Mouse (Mus musculus): ENCODE measurements at regions not wholly inside any gene's neighbourhood (a gene's known extent, or its start where the extent isn't known, plus 50 kb on each side); places are given as distances from the start of the nearest gene placed in this dataset.

DNA sequence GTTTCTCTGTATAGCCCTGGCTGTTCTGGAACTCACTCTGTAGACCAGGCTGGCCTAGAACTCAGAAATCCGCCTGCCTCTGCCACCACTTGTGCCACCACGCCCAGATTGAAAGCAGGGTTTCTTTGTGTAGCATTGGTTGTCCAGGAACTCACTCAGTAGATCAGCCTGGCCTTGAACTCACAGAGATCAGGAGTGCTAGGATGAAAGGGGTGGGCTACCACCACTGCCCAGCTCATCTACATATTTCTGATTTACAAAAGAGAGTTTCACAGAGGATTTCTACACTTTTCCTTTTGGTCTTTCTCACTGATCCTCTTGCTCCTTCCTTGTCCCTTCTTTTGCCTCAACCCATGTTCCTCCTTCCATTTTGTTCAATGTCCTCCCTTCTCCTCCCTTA is 53.1 kb upstream of the Lbx1 start:
- no peaks in the 10 kb centered on the region for H3K36me3 ChIP-seq (ENCODE audit: control insufficient read depth, insufficient read depth, low read length)
- no peak overlapping the region for H3K9ac ChIP-seq (ENCODE audit: low read length)
- no peaks in the 10 kb centered on the region for H3K9me3 ChIP-seq (ENCODE audit: control insufficient read depth, low read length)
- no peak overlapping the region for H3K4me3 ChIP-seq (ENCODE audit: low read depth, low read length)
- H3K27me3 ChIP-seq (ENCODE audit: control insufficient read depth, insufficient read depth, low read length) = peaks cover 6% of the 10 kb centered on the region
- ATAC-seq (replicated peaks; ENCODE audit: low FRiP score) = no peak
- H3K4me1 ChIP-seq (replicated peaks; ENCODE audit: control insufficient read depth, insufficient read depth, low read length) = peaks cover 8% of the 10 kb centered on the region
- no peak overlapping the region for H3K4me2 ChIP-seq (ENCODE audit: low read depth, low read length, severe bottlenecking)
- DNase-seq (ENCODE audit: low spot score) = no peak
- 81% methylated on average over 2 of the region's 2 CpGs for WGBS
- no peak overlapping the region for H3K27ac ChIP-seq (ENCODE audit: low read depth, low read length)

- Histone ChIP-seq H3K4me1 (replicated peaks; ENCODE audit: control insufficient read depth, insufficient read depth, low read length) (peaks cover 27% of the 10 kb centered on the region), H3K36me3 (ENCODE audit: control insufficient read depth, insufficient read depth, low read length) (no peaks in the 10 kb centered on the region), H3K27me3 (ENCODE audit: control insufficient read depth, insufficient read depth, low read length) (peaks cover 54% of the 10 kb centered on the region), H3K9ac (ENCODE audit: low read length) (no peak overlapping the region), H3K27ac (ENCODE audit: low read depth, low read length) (no peak overlapping the region), H3K4me2 (ENCODE audit: low read depth, low read length, severe bottlenecking) (no peak overlapping the region), H3K4me3 (ENCODE audit: low read depth, low read length) (no peak overlapping the region), H3K9me3 (ENCODE audit: control insufficient read depth, low read length) (no peaks in the 10 kb centered on the region)
- DNase-seq (ENCODE audit: low spot score) = no peak
- WGBS = 33% methylated on average over 3 of the region's 3 CpGs
- ATAC-seq (replicated peaks; ENCODE audit: low FRiP score) = no peak
Observed at GRCm38 (mm10) chr19:45297812-45298211, 62.2 kb upstream of the Lbx1 start.

DNA sequence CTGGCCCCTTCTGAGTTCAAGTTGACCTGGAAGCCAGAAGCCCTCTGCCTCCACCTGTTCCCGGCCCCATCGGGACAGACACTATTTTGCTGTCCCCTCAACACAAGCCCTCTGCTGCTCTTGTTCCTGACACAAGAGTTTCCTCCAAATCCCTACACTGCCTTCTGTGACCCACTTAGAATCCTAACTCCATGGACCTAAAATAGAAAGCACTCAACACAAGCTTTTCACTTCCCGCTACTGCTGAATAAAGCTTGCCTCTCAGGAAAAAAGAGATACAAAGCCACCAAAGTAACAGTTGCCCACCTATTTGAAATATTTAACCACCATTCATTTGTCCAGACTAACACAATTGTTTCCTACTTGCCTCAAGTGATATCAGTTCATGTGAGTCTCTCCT is 63.7 kb upstream of the Lbx1 start:
- no peaks in the 10 kb centered on the region for H3K9me3 ChIP-seq (ENCODE audit: control insufficient read depth, low read length)
- peaks cover 17% of the 10 kb centered on the region; the same call in 1 of the 2 replicates for H3K4me1 ChIP-seq (replicated peaks; ENCODE audit: control insufficient read depth, insufficient read depth, low read length)
- ATAC-seq (replicated peaks; ENCODE audit: low FRiP score) (no peak), DNase-seq (ENCODE audit: low spot score) (no peak)
- no peak overlapping the region for H3K9ac ChIP-seq (ENCODE audit: low read length)
- H3K36me3 ChIP-seq (ENCODE audit: control insufficient read depth, insufficient read depth, low read length) = no peaks in the 10 kb centered on the region
- peaks cover 61% of the 10 kb centered on the region for H3K27me3 ChIP-seq (ENCODE audit: control insufficient read depth, insufficient read depth, low read length)
- no peak overlapping the region for H3K27ac ChIP-seq (ENCODE audit: low read depth, low read length)
- no peak overlapping the region for H3K4me3 ChIP-seq (ENCODE audit: low read depth, low read length)
- no peak overlapping the region for H3K4me2 ChIP-seq (ENCODE audit: low read depth, low read length, severe bottlenecking)
- 72% methylated on average over 3 of the region's 3 CpGs for WGBS

GRCm38 (mm10) chr19:45299768-45300167 is 63.8 kb upstream of the Btrc start:
- no peaks in the 10 kb centered on the region for H3K9me3 ChIP-seq (ENCODE audit: control insufficient read depth, low read length)
- H3K36me3 ChIP-seq (ENCODE audit: control insufficient read depth, insufficient read depth, low read length) = no peaks in the 10 kb centered on the region
- H3K4me3 ChIP-seq (ENCODE audit: low read depth, low read length) = no peak overlapping the region
- no peak overlapping the region for H3K9ac ChIP-seq (ENCODE audit: low read length)
- no peak overlapping the region for H3K27ac ChIP-seq (ENCODE audit: low read depth, low read length)
- ATAC-seq (replicated peaks; ENCODE audit: low FRiP score) = no peak
- DNase-seq (ENCODE audit: low spot score) = no peak
- 35% methylated on average over 5 of the region's 5 CpGs for WGBS
- peaks cover 14% of the 10 kb centered on the region; the same call in 1 of the 2 replicates for H3K4me1 ChIP-seq (replicated peaks; ENCODE audit: control insufficient read depth, insufficient read depth, low read length)
- no peak overlapping the region for H3K4me2 ChIP-seq (ENCODE audit: low read depth, low read length, severe bottlenecking)
- peaks cover 62% of the 10 kb centered on the region for H3K27me3 ChIP-seq (ENCODE audit: control insufficient read depth, insufficient read depth, low read length)

- H3K36me3 ChIP-seq (ENCODE audit: control insufficient read depth, insufficient read depth, low read length) = no peaks in the 10 kb centered on the region
- ATAC-seq (replicated peaks; ENCODE audit: low FRiP score) (peak; percentile 44; the same call in 1 of the 2 replicates), DNase-seq (ENCODE audit: low spot score) (peak; percentile 84)
- peak overlapping the region; percentile 82; the same call in 1 of the 2 replicates for H3K27ac ChIP-seq (ENCODE audit: low read depth, low read length)
- H3K4me3 ChIP-seq (ENCODE audit: low read depth, low read length) = peak overlapping the region; percentile 50
- H3K9ac ChIP-seq (ENCODE audit: low read length) = no peak overlapping the region
- 4% methylated on average over 22 of the region's 22 CpGs for WGBS
- H3K4me2 ChIP-seq (ENCODE audit: low read depth, low read length, severe bottlenecking) = peak overlapping the region; percentile 99
- peaks cover 8% of the 10 kb centered on the region; the same call in 1 of the 2 replicates for H3K4me1 ChIP-seq (replicated peaks; ENCODE audit: control insufficient read depth, insufficient read depth, low read length)
- H3K27me3 ChIP-seq (ENCODE audit: control insufficient read depth, insufficient read depth, low read length) = peaks cover 63% of the 10 kb centered on the region
- H3K9me3 ChIP-seq (ENCODE audit: control insufficient read depth, low read length) = no peaks in the 10 kb centered on the region
Observed at GRCm38 (mm10) chr19:45300691-45301431, 62.7 kb upstream of the Btrc start.

GRCm38 (mm10) chr19:45301432-45301732 is 62.2 kb upstream of the Btrc start:
- Histone ChIP-seq H3K36me3 (ENCODE audit: control insufficient read depth, insufficient read depth, low read length) (no peaks in the 10 kb centered on the region), H3K4me3 (ENCODE audit: low read depth, low read length) (peak overlapping the region; percentile 50), H3K4me2 (ENCODE audit: low read depth, low read length, severe bottlenecking) (peak overlapping the region; percentile 99), H3K9ac (ENCODE audit: low read length) (peak overlapping the region; percentile 66), H3K9me3 (ENCODE audit: control insufficient read depth, low read length) (no peaks in the 10 kb centered on the region), H3K27ac (ENCODE audit: low read depth, low read length) (peak overlapping the region; percentile 82), H3K27me3 (ENCODE audit: control insufficient read depth, insufficient read depth, low read length) (peaks cover 64% of the 10 kb centered on the region), H3K4me1 (replicated peaks; ENCODE audit: control insufficient read depth, insufficient read depth, low read length) (peaks cover 8% of the 10 kb centered on the region; the same call in 1 of the 2 replicates)
- WGBS = 2% methylated on average over 14 of the region's 16 CpGs
- no peak for ATAC-seq (replicated peaks; ENCODE audit: low FRiP score)
- DNase-seq (ENCODE audit: low spot score) = no peak

GRCm38 (mm10) chr19:45301733-45302547 is 61.6 kb upstream of the Btrc start:
- Histone ChIP-seq H3K9me3 (ENCODE audit: control insufficient read depth, low read length) (no peaks in the 10 kb centered on the region), H3K4me3 (ENCODE audit: low read depth, low read length) (peak overlapping the region; percentile 50), H3K36me3 (ENCODE audit: control insufficient read depth, insufficient read depth, low read length) (no peaks in the 10 kb centered on the region), H3K4me2 (ENCODE audit: low read depth, low read length, severe bottlenecking) (peak overlapping the region; percentile 99), H3K9ac (ENCODE audit: low read length) (peak overlapping the region; percentile 66), H3K27me3 (ENCODE audit: control insufficient read depth, insufficient read depth, low read length) (peaks cover 60% of the 10 kb centered on the region), H3K4me1 (replicated peaks; ENCODE audit: control insufficient read depth, insufficient read depth, low read length) (peaks cover 8% of the 10 kb centered on the region; the same call in 1 of the 2 replicates), H3K27ac (ENCODE audit: low read depth, low read length) (peak overlapping the region; percentile 82)
- WGBS = under 1% methylated on average over 57 of the region's 58 CpGs
- DNase-seq (ENCODE audit: low spot score) (peak; percentile 71), ATAC-seq (replicated peaks; ENCODE audit: low FRiP score) (peak; percentile 70)

DNA sequence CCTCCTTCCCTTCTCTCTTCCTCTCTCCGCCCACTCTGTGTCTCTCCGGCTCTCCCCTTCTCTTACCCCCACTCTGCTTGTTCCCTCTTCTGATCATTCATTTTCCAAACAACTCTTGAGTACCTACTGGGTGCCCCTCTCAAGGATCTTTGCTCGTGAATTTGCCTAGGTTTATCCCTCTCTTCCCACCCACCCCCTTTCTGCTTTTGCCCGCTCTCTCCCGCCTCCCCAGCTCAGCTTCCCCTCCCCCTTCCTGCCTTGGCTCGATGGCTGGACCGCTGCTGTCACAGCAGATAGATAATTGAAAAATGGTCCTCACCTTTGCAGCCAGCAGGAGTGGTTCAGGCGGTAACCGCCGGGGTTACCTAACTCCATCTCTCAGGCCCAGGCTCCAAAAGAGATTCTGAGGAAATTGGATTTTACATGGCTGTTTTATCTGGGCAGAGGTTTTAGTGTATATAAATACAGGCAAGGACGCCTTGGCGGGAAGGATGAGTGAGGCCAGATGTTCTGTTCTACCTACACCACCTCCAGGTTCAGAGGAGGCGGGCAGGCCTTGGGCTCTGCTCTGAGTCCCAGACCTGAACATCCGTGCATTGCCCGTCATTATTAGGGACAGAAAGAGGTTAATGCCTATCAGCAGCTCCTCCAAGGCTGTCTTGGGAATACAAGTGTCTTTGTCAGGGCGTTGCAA is 60.8 kb upstream of the Btrc start:
- DNase-seq (ENCODE audit: low spot score) (no peak), ATAC-seq (replicated peaks; ENCODE audit: low FRiP score) (no peak; the same call in 1 of the 2 replicates)
- peak overlapping the region; percentile 82; the same call in 1 of the 2 replicates for H3K27ac ChIP-seq (ENCODE audit: low read depth, low read length)
- peak overlapping the region; percentile 99 for H3K4me2 ChIP-seq (ENCODE audit: low read depth, low read length, severe bottlenecking)
- H3K27me3 ChIP-seq (ENCODE audit: control insufficient read depth, insufficient read depth, low read length) = peaks cover 55% of the 10 kb centered on the region
- H3K36me3 ChIP-seq (ENCODE audit: control insufficient read depth, insufficient read depth, low read length) = no peaks in the 10 kb centered on the region
- WGBS = 2% methylated on average over 16 of the region's 16 CpGs
- peak overlapping the region; percentile 50 for H3K4me3 ChIP-seq (ENCODE audit: low read depth, low read length)
- H3K9me3 ChIP-seq (ENCODE audit: control insufficient read depth, low read length) = no peaks in the 10 kb centered on the region
- H3K4me1 ChIP-seq (replicated peaks; ENCODE audit: control insufficient read depth, insufficient read depth, low read length) = peaks cover 8% of the 10 kb centered on the region; the same call in 1 of the 2 replicates
- peak overlapping the region; percentile 66; the same call in 1 of the 2 replicates for H3K9ac ChIP-seq (ENCODE audit: low read length)

Data from forebrain, embryonic 11.5 days (tissue).